Mouse (Mus musculus) retina, postnatal 7 days (tissue): ENCODE results near the gene Fbxl13.

Experiments
- DNase-seq: peaks from one replicate; pipeline ENCODE4 v3.0.0-alpha.2; 2012; ENCODE audit warnings: low read depth, low spot score

The Fbxl13 gene

DNA sequence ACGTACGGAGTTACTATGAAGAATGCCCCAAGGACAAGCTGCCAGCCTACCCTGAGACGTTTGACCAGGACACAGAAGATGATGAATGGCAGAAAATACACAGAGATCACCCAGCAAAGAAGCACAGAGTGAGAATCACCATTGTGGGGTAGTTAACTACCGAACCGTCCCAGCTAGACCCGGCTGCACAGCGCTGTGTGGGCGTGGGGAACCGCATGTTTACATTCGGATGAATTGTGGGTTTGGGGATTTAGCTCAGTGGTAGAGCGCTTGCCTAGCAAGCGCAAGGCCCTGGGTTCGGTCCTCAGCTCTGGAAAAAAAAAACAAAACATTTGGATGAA, 70.3 kb downstream of the Fbxl13 start:
- DNase-seq, result no peak

DNA sequence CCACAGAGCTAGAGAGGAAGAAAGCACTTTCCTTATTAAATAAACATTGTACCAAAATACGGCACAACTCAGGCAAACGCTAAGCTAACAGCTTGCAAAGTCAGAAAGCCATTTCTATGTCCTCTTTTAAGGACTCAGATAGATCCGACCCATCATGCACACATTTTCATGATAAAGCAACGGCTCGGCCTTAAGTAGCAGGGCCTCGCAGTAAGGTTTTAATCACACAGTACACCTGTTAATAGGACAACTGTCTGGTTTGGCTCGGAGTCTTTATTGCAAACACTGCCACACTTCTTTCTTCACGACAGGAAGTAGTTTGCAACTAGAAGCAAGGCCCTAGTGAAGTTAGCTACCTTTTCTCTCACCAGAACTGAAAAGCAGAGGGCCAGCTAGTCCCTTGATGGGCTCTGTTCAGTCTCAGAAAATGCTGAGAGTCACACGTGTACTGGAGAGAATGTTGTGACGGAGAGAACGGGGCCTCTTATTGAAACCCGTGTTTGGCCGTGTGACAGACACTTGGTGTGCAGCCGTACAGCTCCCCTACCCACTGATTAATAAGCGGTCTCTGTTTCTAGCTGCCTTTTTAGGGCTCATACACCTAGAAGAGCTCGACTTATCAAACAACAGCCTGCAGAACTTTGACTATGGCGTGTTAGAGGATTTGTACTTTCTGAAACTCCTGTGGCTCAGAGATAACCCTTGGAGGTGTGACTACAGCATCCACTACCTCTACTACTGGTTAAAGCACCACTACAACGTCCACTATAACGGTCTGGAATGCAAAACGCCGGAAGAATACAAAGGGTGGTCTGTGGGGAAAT, 70.8 kb downstream of the Fbxl13 start:
- DNase-seq, result no peak

DNA sequence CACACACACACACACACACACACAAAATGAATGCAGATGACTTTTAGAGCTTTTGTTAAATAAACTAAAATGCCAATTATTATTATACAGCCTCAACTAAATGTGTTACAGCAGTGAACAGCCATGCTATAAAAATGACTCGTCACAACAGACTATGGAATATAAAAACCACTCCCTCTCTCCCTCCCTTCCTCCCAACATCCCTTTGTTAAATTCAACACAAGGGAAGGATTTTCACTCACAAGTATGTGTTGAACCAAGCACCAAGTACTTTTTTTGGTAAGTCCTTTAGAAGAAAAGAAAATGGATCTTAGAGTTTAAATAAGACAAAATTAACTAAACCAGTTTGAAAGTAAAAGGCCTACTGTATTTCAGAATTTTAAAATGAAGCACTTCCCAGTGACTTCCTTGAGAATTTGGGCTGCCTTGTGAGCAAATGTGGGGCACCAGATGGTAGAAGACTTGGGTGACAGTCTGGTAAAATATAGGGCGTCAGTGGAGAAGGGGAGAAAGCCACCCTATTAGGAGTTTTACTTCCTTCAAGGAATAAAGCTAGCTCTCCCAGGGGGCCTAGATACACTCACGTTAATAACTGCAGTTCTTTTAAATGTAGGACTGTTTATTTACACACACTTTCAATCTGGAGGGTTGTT, 72.5 kb downstream of the Fbxl13 start:
- DNase-seq, result no peak

DNA sequence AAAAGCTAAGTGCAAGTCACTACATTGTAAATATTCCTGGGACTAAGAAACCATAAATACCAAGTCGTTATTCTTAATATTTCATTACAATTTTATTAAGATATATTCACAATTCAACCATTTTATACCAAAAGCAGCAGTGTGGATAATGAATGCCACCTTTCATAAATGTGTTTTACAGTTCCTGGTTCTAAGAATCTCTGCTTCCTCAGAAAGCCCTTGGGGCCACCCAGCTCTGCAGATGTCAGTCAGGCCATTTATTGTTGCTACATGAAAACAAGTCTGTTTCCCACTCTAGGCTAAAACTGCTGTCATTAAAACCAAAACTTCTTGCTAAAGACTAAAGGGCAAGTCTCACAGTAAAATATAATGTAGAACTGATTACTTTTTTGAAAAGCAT, 77.7 kb downstream of the Fbxl13 start:
- no peak for DNase-seq

DNA sequence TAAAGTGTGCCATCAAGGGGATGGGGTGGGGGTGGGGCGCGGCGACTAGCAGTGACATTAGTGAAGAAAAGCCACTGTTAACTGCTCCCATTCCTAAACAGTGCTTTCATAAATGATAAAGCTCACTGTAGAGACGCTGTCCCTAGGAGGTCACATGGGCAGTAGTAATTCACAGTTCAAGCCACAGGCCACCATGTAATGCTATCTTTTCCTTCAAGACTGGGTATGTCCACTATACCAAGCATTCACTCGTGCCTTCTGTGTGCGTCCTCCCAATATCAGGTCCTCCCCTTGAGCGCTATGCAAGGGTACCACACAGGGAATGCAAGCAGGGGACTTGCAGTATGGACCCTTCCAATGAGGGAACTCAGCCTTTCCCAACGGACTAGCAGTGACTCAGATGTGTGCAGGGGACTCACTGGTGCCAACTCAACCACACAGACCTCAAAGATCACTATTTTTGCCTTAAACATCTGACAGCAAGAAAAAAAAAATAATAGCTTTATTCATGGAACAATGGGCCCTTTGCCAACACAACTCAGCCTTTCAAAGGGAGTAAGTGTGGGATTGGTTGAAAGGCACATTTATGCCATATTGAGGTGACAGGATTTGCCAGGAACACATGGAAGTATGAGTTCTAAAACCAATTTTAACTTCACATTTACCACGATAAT, 79.9 kb downstream of the Fbxl13 start:
- DNase-seq, result no peak

DNA sequence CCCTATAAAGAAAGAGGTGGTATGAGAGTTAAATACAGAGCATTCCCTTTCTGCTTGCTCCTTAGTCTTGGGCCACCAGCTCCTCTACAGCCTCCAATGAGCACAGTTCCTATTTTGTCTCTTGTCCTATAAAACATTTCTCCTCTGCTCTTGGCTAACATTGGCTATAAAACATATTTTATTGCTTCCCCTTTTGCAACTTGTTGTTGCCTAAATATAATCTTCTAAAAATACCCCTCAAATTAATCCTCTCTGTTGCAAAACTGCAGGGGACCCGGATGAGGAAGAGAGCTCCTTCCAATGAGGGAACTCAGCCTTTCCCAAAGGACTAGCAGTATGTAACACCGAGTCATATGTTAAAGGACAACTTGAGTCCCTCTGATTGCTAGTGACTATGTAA, 81.5 kb downstream of the Fbxl13 start:
- DNase-seq, result no peak

DNA sequence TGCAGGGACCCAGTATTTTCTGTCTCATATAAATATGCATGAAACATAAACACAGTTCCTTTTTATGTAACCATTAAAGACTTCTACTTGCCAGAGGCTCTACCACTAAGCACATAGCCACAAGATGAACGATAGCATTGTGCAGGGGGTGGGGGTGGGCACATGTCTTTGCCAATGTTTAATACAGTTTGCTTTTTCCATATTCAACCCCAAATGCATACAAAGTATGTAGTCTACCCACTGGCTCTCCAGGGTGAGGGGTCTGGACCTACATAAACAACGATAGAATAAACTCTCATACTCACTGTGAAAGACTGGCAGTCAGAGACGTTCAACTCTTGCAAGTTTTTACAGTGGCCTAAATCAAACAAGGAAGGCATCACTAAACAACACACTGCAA, 88.9 kb downstream of the Fbxl13 start:
- no peak for DNase-seq

DNA sequence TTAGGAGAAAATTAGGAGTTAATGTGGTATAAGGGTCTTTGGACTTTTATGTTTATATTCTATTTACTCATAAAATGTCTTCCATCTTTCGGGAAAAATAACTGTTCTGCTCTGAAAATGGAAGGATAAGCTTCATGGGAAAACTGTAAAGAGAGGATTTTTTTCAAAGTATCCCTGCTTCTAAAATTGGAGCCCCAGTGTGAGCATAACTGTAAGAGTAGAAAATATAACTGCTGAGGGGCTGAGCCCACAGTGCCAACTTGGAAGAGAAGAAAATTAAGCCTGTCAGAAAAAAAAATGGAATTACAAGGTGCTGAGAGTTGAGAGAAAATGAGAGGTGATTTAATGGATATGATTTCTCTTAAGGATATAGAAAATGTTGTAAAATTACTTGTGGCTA, 90.7 kb downstream of the Fbxl13 start:
- no peak for DNase-seq

DNA sequence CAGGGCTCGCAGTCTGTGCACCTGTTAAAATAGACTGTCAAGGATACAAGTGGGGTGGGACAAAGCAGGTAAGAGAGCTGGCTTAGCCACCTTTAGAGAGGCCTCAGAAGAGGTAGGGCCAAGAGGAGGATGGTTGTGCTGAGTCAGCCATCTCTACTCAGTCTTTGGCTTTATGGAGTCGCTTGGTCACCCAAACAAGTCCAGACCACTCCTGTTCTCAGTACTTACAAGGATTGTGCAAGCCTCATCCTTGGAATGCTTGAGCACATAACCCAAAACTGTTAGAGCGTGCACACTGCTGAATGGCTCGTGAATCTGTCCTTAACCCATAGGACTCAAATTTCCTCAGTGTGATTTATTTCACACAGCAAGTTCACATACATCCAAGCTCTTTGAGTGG, 91.7 kb downstream of the Fbxl13 start:
- no peak for DNase-seq

DNA sequence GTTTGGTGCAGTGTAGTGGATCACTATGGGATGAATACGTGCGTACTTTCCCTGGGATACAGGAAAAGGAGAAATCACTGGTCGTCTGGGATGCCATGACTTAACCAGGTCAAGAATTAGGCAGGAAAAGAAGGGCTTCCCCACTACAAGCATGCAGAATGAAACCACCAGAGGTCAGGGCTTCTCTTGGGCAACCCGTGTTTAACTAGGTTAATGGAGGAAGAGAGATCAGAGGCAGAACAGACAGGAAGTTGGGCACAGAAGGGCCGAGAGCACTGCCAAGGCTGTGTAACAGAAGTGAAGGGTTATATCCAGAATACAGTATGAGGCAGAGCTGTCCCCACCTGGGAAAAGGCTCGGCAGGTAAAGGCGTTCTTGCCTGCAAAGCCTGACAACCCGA, 98.4 kb downstream of the Fbxl13 start:
- DNase-seq, result no peak

DNA sequence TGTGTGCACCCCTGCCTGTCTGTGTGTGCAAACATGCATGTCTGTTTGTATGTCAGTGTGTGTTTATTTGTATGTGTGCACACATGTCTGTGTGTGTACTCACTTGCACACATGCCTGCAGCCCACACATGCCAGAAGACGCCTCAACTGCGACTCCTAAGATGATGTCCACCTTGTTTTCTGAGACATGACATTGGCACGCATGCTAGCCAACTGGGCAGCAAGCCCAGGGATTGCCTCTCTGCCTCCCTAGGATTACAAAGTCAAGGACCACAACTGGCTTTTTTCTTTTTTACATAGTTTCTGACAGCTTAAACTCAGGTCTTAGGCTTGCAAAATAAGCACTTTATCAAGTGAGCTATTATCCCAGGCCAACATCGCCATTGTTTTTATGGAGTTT, 99.6 kb downstream of the Fbxl13 start:
- DNase-seq, result no peak

DNA sequence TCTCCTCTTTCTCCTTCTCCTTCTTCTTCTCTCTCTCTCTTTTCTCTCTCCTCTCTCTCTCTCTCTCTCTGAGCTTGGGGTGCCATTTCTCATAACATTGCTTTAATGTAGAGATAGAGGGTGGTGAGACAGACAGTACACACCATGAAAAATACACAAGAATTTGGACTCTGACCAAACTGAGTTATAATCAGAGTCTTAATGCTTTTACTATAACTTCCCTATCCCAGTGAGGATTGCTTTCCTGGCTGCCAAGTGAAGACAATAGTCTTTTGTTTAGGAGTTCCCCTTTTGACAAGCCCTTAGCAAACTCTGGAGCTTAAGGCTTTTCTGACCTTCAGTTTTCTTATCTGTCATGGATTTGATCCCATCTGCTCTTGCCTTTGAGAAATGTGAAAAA, 100.2 kb downstream of the Fbxl13 start:
- DNase-seq, result no peak

DNA sequence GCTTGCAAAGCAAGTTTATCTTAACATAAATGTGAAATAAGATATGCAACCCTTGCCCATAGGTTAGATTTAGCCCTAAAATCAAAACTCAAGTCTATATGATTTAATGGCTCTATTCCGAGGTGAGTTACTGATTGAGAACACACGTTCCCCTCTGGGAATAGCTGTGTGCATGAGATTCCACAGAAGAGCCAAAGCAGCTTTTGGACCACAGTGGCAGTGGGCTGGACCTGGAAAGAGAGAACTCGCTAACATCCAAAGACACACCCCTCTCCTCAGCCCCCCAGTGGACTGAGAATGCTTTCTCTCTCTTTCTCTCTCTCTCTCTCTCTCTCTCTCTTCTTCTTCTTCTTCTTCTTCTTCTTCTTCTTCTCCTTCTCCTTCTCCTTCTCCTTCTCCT, 100.6 kb downstream of the Fbxl13 start:
- DNase-seq, result no peak

DNA sequence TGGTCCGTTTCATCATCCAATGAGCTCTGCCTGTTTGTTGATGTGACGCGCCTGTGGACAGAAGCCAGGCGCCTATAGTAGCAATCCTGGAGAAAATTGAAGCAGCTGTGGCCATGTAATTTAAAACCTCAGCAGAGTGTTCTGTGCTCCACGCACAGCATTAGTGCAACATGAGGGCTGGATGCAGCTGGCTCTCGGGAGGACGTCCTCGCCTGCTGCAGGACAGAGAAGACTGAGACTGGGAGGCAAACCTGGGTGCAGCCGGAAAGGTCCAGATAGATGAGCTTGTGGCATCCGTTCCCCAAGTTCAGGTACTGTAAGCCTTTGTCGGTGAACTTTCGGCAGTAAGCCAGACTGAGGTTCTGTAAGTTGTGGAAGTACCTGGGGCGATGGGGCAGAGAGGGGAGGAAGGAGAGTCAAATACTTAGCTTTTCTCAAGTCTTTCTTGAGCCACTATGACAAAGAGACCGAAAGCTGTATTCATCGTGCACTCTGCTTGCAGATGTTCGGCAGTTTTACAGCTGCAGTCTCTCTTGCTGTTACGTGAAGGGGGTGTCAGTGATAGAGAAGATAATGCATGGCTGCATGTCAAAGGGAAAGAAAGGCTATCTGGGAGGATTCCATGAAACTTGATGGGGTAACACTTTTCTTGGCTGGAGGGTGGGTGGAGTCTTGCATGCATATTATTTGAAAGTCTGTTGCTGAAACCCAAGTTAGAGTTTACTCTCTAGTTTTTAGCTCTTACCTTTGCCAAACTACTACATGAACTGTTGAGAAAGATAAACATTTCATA, 101.8 kb downstream of the Fbxl13 start, which contains the start of gene Lrrc17:
Gene Lrrc17 (plus strand): TSS at position 151 of the 793 bp plus-strand sequence.
- DNase-seq, result no peak

DNA sequence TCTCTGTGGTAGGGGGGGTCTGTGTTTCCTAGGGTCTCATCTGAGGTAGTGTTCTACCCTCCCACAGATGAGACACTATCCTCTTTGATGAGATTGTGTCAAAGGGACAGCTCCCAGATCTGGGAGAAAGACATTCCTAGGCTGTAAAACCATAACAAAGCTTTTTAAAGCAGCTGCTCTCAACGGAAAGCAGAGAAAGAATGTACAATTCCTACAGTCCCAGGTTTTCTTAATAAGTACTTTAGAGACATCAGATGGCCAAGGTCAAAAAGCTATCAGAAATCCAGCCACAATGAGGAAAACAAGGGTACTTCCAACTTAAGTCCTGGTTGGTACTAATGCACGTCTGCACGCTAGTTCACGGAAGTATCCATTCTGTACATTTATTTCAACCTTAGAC, 103.2 kb downstream of the Fbxl13 start:
- no peak for DNase-seq

DNA sequence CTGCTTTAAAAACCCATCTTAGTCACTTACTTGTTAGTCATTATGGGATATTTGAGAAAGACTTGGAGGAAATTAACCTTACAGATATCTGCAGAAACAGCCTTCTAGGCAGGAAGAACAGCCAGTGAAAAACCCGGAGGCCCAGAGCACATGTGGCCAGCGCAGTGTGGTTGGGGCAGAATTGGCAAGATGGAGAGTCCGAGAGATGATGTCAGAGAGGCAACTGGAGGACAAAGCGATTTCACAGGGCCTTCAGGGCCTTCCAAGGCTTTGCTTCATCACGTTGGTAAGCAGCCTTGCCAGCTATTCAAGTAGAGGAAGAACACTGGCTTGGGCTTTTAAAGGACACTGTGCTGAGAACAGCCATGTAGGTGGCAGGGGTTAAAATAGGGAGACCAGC, 112.5 kb downstream of the Fbxl13 start:
- DNase-seq, result no peak

DNA sequence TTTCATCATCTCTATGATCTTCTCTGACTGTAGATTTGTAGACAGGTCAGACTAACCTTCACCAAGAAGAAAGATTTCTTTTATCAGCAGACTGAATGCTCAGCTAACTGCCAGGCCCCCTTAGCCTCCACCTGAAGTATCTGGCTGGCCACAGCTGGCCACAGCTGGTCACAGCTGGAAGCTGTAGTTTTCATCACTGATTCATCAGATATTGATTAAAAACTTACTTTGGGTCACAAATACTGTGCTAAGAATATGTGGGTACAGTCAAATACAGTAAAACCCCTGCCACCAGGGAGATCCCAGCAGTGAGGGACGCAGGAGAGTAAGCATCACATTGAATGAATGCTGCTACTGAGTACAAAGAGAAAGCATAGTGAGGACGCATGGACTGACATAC, 113.3 kb downstream of the Fbxl13 start:
- no peak for DNase-seq

DNA sequence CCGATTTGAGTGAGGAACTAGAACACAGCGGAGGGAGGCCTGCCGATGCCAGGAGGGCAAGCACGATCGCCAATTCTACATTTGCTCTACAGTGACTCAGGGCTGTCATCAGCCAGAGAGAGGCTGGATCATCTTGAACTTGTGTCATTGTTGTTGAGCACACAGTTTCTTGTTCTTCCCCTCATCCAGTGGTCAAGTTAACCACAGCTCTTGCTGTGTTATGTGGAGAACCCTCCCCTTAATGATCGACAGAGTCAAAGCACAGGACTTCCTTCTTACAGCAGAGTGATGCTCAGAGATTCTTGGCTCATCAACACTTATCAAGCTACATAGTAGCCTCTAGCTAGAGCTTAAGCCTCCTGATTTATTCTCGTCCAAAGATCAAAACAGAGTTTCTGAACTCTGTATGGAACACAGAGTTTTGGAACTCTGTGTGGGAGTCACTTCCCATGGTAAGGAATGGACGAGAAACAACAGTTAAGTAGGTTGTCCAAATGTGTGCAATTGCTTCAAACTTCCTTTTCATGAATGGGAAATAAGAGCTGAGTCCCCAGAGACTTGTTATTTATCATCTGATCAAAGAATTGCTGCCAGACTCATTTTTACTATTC, 116.2 kb downstream of the Fbxl13 start:
- no peak for DNase-seq

DNA sequence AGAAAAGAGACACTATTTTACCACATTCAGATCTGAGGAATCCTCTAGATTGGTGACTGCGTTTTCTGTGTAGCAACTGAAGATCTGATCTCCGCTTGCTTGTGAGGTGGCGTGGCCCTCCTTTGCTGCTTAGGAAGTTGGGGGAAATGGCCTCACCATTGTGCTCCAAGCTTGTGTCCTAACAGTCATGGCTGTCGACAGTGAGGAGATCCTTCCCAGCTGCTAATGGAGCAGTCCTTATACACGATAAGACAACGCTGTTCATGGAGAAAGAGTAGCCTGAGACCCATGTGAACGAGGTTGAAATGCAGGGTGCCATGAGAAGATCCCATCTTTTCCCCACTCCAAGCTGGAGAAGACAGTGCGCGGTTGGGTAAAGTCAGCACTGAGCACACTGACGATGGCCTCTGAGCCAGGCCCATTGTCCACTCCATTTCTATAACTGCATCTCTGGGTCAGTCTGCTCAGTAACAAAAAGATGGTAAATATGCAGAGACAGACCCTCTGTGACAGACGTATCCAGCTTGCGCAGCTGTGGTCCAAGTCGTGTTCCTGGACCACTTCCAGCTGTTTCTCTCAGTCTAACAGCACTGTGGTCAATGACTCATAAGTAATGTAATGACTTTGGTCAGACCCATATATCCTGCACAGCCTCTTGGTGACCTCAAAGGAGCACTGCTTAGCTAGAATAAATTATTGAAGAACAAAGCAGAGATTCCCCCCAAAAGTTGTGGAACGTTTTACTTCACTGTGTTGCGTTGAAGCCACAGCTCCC, 117.2 kb downstream of the Fbxl13 start:
- no peak for DNase-seq

DNA sequence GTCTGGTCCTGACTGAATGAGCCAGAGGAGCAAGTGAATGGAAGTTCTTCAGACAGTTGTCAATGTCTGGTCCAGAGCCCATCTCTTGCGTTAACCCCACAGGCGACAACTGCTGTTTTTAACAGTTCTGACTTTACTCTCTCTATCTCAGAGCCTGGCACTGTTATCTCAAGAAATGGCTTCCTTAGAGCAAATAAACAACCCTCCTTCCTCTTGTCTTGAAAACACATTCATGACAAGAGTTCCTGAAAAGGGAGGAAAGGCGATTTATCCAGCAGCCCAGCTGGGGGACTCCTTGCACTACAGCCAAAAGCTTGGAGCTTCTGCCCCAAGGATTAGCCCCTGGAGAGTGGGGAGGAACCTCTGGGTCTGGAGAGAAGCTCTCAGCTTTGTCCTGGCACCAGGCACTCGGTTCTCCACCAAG, 117.9 kb downstream of the Fbxl13 start:
- DNase-seq, result no peak
